Mouse (Mus musculus) c-Kit-positive CD71-negative TER-119-negative erythroid progenitor cells, embryonic 14.5 days (primary cell): ENCODE measurements around the gene Sh3rf3.

Experiments used
- DNase-seq: peaks from one replicate; pipeline ENCODE4 v3.0.0-alpha.2; 2013; ENCODE audit warnings: low read depth

The Sh3rf3 gene

GRCm38 (mm10) chr10:59166104-59166944, 353.2 kb downstream of the Sh3rf3 start:
- peak; percentile 33 for DNase-seq

GRCm38 (mm10) chr10:59171042-59171441, 357.9 kb downstream of the Sh3rf3 start:
- no peak for DNase-seq

- no peak for DNase-seq
Observed at GRCm38 (mm10) chr10:59172539-59172938, 359.4 kb downstream of the Sh3rf3 start.

GRCm38 (mm10) chr10:59179620-59180019, 366.5 kb downstream of the Sh3rf3 start:
- DNase-seq, result no peak

- no peak for DNase-seq
Observed at GRCm38 (mm10) chr10:59182306-59182705, 369.1 kb downstream of the Sh3rf3 start.
